Mouse (Mus musculus) ES-CJ7 (cell line): ENCODE data around the gene Arrdc5.
"Not testable (repeated sequence)": the region's sequence is repeated elsewhere in the genome, so short reads cannot be mapped to it uniquely, and the experiment has no call there.

ENCODE experiments used
- DNase-seq: peaks from one replicate; pipeline ENCODE4 v3.0.0; 2011; ENCODE audit warnings: low read depth, low spot score

Arrdc5 gene

DNA sequence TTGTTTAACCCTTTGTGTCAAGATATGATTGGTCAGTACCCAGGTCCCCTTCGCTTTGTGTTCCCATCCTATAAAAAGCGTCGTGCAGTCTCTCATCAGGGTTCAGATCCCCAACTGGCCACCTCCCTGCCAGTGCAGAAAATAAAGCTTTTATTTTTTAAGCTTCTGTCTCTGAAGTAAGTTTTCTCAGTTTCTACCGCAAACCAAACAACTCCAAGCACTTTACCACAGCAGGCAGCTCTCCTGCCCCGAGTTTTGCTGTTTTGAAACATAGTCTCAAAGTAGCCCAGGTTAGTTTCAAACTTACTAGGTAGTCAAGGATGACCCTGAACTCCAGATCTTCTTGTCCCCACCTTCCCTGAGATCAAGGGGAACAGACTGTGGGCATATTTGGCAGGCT lies 21.7 kb downstream of the Arrdc5 start:
- DNase-seq: no peak

- DNase-seq: no peak
Observed at GRCm38 (mm10) chr17:56277567-56277893, 22.6 kb downstream of the Arrdc5 start.

DNA sequence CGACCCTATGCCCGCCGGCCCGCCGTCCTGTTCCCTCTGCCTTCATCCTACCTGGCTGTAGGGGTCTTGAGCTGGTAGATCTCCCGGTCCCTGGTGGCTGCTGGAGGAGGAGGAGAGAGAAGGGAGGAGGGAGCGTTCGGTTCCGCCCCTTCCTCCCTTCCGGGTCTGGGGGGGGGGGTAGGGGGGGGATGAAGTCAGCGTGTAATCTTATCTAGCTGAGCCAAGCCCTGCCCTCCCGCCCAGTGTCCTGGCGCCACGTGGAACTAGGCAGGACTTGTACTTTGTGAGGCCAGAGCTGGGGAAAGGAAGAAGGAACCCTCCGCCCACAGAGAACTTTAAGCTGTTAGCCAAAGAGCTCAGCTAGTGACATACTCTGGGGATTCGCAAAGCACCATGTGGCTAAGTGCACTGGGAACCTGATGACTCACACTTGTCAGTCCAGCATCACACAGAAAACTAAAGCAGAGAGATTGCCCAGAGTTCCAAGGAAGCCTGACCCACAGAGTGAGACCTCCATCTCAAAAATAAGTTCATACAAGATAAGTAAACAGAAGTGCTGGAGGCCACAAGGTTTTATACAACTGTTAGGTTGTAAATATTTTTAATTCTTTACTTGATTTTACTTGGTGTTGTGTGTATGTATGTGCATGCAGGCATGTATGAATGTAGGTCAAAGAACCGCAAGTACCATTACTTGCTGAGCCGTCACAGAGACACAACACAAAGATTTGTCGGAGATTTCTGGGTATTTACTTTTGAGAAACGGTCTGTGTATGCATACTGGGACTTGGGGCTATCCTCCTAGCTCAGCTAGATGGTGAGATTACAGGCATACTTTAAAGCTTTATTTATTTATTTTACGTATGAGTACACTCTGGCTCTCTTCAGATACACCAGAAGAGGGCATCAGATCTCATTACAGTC lies 23.2 kb downstream of the Arrdc5 start, which contains the start of gene Ticam1:
Ticam1 (minus strand) TSS at position 144 of the 924 bp plus-strand sequence.
- DNase-seq: peak; percentile 91

DNA sequence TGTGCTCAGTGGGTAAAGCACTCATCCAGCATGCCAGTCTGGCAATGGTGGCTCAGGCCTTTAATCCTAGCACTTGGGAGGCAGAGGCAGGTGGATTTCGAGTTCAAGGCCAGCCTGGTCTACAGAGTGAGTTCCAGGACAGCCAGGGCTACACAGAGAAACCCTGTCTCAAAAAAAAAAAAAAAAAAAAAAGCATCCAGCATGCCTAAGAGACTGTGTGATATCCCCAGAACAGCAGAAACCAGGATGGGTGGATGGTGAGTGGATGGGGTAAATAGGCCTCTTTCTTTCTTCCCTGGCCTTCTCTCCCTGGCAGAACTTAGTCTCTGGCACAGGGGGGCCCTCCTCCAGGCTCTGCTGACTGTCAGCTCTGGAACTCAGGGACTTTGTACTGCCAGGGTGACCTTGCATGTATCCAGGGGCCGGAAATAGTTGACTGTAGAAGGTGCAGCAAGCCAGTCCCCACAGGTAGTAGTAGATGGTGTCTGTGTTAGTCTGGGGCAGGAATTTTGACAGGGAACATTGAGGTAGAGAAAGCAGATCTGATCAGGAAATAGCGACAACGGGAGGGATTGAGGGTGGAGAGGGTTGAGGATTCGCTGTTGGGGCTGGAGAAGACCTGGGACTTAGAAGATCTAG lies 24.1 kb downstream of the Arrdc5 start:
- no peak for DNase-seq

GRCm38 (mm10) chr17:56273986-56274385 lies 26.1 kb downstream of the Arrdc5 start:
- DNase-seq: no peak

GRCm38 (mm10) chr17:56273482-56273881 lies 26.6 kb downstream of the Arrdc5 start:
- DNase-seq: no peak

DNA sequence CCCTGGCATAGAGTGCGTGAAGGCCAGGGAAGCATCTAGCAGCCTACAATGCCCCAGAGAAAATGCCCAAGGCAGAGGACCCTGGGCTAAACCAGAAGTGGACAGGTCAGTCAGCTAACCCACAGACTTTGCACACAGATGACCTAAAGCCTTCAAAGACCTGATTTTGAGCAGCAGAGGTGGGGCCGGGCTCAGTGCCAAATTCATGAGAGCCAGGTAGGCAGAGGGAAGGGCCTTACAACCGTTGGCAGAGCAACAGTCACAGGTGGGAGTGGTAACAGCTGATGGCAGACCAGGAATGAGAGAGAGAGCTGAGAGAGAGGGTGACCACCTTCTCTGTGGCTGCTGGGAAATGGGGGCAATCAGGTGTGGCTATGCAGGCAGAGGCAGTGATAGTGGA lies 27.4 kb downstream of the Arrdc5 start:
- no peak for DNase-seq

DNA sequence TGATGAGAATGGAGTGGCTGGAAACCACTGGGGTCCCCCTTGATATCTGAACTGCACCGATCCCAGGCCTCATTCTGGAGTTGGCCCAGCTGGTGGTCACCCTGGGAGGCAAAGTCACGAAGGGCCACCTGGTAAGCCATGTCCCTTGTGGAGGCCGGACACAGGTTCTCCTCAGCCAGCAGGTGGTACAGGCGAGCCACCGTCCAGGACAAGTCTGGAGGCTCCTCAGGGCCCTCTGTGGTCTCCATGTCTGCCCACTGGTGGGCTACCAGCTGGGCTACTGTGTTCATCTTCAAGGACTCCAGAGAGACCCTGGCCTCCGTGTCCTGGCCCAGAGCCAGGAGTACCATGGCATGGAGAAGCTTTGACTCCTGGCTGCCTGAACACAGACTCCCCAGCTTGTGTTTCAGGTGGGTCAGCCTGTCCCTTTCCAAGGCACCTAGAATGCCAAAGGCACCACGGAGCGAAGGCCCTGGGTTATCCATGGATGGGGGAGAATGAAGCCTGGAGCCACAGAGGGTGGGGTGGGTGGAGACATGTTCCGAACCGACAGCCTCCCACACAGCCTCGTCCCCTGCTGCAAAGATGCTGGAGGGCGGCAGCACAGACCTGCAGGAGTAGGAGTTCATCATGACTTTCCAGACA lies 28.4 kb downstream of the Arrdc5 start:
- no peak for DNase-seq

- DNase-seq: no peak
Observed at GRCm38 (mm10) chr17:56269741-56270140, 30.3 kb downstream of the Arrdc5 start.

DNA sequence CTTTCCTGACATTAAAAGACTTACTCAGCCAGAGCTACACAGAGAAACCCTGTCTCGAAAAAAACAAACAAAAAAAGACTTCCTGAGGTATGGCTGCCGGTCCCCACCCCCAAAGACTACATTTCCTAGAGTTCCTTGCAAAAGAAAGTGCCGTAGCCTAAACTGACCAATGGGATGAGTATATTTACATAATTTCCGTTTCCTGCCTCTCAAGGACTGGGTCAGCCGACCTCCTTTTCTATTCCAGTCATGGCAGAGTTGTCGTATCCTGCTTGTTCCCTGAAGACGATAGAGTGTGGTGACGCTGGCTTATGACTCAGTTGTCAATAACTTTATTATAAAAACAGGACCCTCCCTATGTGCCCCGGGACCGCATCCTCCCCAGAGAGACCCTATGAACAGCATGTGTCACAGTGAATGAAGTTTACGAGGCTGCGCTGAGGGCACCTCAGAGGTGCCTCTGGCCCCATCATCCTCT lies 30.9 kb downstream of the Arrdc5 start:
- peak; percentile 82 for DNase-seq

DNA sequence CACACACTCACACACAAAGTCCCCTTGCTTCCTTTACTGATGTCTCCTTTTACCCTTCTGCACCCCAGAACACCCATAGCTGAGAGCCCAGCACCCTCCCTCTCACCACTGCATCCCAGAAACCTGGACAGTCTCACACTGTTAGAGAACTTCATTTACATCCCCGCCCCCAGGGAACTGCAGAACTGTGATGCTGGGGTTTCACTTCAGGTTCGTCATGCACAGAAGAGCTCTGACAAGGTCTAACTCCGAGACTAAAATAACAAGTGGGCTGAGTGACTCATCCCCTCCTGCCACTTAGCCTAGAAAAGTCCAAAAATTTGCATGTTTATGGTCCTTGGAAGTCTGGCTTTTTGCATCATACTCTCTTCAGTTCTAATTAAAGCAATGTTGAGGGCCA lies 33.8 kb downstream of the Arrdc5 start:
- DNase-seq: no peak

DNA sequence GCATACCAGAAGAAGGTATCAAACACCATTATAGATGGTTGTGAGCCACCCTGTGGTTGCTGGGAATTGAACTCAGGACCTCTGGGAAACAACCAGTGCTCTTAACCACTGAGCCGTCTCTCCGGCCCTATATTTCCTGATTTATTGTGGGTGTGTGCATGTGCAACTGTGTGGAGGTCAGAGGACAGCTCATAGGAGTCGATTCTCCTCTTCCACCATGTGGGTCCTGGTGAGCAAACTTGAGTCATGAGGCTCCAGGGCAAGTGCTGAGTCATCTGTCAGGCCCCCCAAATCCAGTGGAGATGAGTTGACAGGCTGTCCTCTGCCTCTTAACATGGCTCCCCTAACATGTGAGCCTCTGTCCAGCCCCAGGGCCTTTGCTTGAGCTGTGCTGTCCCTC lies 34.2 kb downstream of the Arrdc5 start:
- DNase-seq: no peak

- DNase-seq: no peak
Observed at GRCm38 (mm10) chr17:56265011-56265410, 35.1 kb downstream of the Arrdc5 start.

- peak; percentile 94 for DNase-seq
Observed at GRCm38 (mm10) chr17:56264020-56264419, 36.1 kb downstream of the Arrdc5 start.

DNA sequence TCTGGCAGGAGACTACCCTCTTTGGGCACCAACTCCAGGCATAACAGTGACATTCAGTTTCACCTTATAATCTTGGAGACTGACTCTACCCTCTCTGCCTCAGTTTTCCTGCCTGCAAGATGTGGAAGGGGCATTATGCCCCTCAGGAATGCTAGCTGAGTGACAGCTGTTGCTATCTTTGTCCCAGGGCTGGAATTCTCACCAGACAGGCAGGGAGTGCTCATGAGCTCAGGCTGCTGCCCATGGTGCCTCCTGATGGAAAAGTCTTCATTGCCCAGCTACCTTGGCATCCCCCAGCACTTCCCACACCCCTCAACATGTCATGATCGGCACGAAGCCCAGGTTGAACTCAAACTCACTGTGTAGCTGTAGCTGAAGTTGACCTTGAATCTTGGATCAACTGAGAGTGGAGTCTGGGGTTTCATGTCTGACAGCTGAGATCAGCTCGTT lies 37.4 kb downstream of the Arrdc5 start:
- no peak for DNase-seq

- peak; percentile 47 for DNase-seq
Observed at GRCm38 (mm10) chr17:56261166-56261565, 38.9 kb downstream of the Arrdc5 start.

DNA sequence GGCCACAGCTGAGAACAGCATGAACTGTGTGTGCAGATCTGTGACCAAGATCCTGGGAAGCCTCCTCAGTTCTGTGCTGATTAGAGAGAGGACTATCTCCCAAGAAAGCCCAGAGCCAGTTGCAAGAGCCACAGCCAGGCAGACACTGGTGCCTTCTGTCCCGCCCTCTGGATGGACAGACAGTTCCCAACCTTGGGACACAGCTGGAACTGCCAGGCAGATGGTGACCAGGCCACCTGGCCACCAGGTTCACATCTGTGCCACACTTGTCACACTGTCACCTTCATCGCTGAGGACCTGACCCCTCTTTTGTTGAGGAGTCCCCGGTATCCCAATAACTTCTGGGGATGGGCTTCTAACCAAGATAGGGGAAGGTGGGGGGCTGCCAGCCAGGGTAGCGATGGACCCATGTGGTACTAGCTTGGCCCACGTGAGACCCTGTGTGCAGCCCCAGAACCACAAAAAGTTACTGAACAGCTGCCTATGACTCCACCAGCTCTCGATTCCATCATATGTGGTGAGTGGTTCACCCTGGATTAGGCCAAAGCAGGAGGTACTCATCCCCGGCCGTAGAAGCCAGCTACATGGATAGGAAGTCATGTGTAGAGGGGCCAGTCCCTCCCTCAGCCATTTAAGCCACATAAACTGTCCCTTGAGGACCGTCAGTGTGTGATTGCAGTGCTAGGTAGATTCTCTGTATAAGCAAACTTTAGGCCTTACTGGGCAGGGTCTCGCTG lies 40.6 kb downstream of the Arrdc5 start:
- no peak for DNase-seq

DNA sequence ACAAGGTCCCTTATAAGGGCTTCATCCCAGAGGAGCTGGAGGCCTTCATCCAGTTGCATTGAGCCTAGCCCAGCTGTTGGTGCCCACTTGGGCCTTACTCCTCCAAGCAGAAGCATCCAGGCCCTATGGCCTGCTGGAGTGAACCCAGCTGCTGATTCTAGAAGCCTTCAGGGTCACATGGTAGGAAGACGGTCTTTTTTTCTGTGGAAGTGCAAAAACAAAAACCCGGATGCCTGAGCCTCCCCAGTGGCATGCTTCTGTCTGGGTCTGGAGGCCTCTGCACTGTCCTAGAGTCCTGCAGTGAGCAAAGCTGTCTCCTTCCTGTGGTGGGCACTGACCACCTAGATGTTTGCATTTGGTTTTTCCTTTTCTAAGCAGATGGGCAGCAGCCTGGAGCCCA lies 41.3 kb downstream of the Arrdc5 start:
- not testable (repeated sequence) for DNase-seq

DNA sequence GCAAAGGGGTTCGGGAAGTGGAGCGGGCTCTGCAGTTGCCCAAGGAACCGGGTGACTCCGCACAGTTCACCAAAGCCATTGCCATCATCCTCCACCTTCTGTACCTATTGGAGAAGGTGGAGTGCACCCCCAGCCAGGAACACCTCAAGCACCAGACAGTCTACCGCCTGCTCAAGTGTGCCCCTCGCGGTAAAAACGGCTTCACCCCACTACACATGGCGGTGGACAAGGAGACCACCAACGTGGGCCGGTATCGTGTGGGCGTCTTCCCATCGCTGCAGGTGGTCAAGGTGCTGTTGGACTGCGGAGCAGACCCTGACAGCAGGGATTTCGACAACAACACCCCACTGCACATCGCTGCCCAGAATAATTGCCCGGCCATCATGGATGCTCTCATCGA lies 41.8 kb downstream of the Arrdc5 start:
- not testable (repeated sequence) for DNase-seq

DNA sequence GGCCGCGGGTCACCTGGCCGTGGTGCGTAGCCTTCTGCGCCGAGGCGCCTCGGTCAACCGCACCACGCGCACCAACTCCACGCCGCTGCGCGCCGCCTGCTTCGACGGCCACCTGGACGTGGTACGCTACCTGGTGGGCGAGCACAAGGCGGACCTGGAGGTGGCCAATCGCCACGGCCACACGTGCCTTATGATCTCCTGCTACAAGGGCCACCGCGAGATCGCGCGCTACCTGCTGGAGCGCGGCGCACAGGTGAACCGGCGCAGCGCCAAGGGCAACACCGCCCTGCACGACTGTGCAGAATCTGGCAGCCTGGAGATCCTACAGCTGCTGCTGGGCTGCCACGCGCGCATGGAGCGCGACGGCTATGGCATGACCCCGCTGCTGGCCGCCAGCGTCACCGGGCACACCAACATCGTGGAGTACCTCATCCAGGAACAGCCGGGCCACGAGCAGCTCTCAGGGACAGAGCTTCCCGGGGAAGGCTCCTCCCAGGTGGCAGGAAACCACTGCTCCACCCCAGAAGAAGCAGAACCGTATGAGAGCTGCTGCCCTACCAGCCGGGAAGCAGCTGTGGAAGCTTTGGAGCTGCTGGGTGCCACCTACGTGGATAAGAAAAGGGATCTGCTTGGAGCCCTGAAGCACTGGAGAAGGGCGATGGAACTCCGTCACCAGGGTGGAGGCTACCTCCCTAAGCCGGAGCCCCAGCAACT lies 42.7 kb downstream of the Arrdc5 start:
- no peak for DNase-seq
